Mouse (Mus musculus) ES-E14 (cell line): ENCODE results near the gene Aatf.

Experiments used
- CHD2 ChIP-seq: IDR thresholded peaks from 2 replicates; pipeline ENCODE4 v1.6.1; 2014; ENCODE audit warnings: mild to moderate bottlenecking, low read depth, low read length, inconsistent platforms
- HCFC1 ChIP-seq: IDR thresholded peaks from 2 replicates; pipeline ENCODE4 v1.6.1; 2012; ENCODE audit warnings: low read length, inconsistent platforms, borderline replicate concordance; ENCODE audit not compliant: insufficient read depth
- MAFK ChIP-seq: IDR thresholded peaks from 2 replicates; pipeline ENCODE4 v1.6.1; 2014; ENCODE audit warnings: mild to moderate bottlenecking, low read depth, low read length, inconsistent platforms; ENCODE audit not compliant: insufficient read depth
- ZC3H11A ChIP-seq: IDR thresholded peaks from 2 replicates; pipeline ENCODE4 v1.6.1; 2012; ENCODE audit warnings: low read depth, mild to moderate bottlenecking, inconsistent platforms, low read length, borderline replicate concordance
- ZNF384 ChIP-seq: IDR thresholded peaks from 2 replicates; pipeline ENCODE4 v1.6.1; 2012; ENCODE audit warnings: low read depth, low read length, inconsistent platforms

DNA sequence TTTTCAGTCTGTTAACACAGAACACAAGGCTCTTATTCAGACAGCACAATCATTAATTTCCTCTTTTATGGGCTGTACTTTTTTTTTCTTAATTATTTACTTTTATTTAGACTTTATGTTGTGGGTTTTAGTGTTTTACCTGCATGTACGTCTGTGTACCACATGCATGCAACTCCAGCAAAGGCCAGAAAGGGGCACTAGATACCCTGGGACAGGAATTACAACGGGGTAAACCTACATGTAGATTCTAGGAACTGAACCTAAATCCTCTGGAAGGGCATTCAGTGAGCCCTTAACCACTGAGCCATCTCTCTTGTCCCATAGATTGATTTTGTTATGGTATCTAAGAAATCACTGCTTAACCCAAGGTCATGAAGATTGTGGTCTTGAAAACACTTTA, 15.4 kb downstream of the Aatf start:
- TF ChIP-seq ZC3H11A (no peak; the same call in 1 of the 2 replicates), CHD2 (no peak), MAFK (no peak), HCFC1 (no peak), ZNF384 (no peak)
